Mouse (Mus musculus): ENCODE results near the gene Ssh3. TPM values are rescaled to one million over a fixed set of nuclear protein-coding genes. Genes with fewer than 3 reads are reported as not detected.

The Ssh3 gene
- polyA plus RNA-seq, 1 experiment = 0.24 TPM

GRCm38 (mm10) chr19:4234548-4234947 lies 34.4 kb downstream of the Ssh3 start:
- TF ChIP-seq GATA1 (IDR thresholded peaks at IDR 0.05; ENCODE audit: low read length) (no peak), TAL1 (IDR thresholded peaks at IDR 0.05; ENCODE audit: low read length) (no peak)
- peaks cover 4% of the 10 kb centered on the region; the same call in 1 of the 2 replicates for H3K27me3 ChIP-seq (ENCODE audit: control insufficient read depth)
- no peak overlapping the region for H3K4me3 ChIP-seq (replicated peaks)
- H3K4me1 ChIP-seq (ENCODE audit: control insufficient read depth) = peaks cover 35% of the 10 kb centered on the region
- H3K36me3 ChIP-seq (ENCODE audit: control insufficient read depth) = no peaks in the 10 kb centered on the region
- H3K9me3 ChIP-seq (ENCODE audit: control insufficient read depth, low read length) = no peaks in the 10 kb centered on the region

GRCm38 (mm10) chr19:4232651-4233050 lies 36.3 kb downstream of the Ssh3 start:
- Histone ChIP-seq H3K4me3 (replicated peaks) (peak overlapping the region; percentile 80), H3K9me3 (ENCODE audit: control insufficient read depth, low read length) (no peaks in the 10 kb centered on the region), H3K4me1 (ENCODE audit: control insufficient read depth) (peaks cover 43% of the 10 kb centered on the region), H3K36me3 (ENCODE audit: control insufficient read depth) (no peaks in the 10 kb centered on the region), H3K27me3 (ENCODE audit: control insufficient read depth) (peaks cover 10% of the 10 kb centered on the region)
- TF ChIP-seq TAL1 (IDR thresholded peaks at IDR 0.05; ENCODE audit: low read length) = no peak
- no peak for TF ChIP-seq GATA1 (IDR thresholded peaks at IDR 0.05; ENCODE audit: low read length)

- H3K4me1 ChIP-seq (ENCODE audit: control insufficient read depth) = peaks cover 43% of the 10 kb centered on the region
- peaks cover 15% of the 10 kb centered on the region for H3K27me3 ChIP-seq (ENCODE audit: control insufficient read depth)
- TF ChIP-seq GATA1 (IDR thresholded peaks at IDR 0.05; ENCODE audit: low read length) = no peak
- TF ChIP-seq TAL1 (IDR thresholded peaks at IDR 0.05; ENCODE audit: low read length) = no peak
- no peaks in the 10 kb centered on the region for H3K36me3 ChIP-seq (ENCODE audit: control insufficient read depth)
- H3K4me3 ChIP-seq (replicated peaks) = peak overlapping the region; percentile 80
- H3K9me3 ChIP-seq (ENCODE audit: control insufficient read depth, low read length) = no peaks in the 10 kb centered on the region
These were observed 36.8 kb downstream of the Ssh3 start for GRCm38 (mm10) chr19:4232186-4232572.

GRCm38 (mm10) chr19:4231253-4232185 lies 37.5 kb downstream of the Ssh3 start, which contains the start of gene Pold4:
TSS of gene Pold4 (plus strand) at chr19:4231899.
- H3K27me3 ChIP-seq (ENCODE audit: control insufficient read depth) = peaks cover 22% of the 10 kb centered on the region
- H3K4me1 ChIP-seq (ENCODE audit: control insufficient read depth) = peaks cover 43% of the 10 kb centered on the region
- H3K9me3 ChIP-seq (ENCODE audit: control insufficient read depth, low read length) = no peaks in the 10 kb centered on the region
- TF ChIP-seq GATA1 (IDR thresholded peaks at IDR 0.05; ENCODE audit: low read length) = no peak
- no peak for TF ChIP-seq TAL1 (IDR thresholded peaks at IDR 0.05; ENCODE audit: low read length)
- H3K36me3 ChIP-seq (ENCODE audit: control insufficient read depth) = no peaks in the 10 kb centered on the region
- H3K4me3 ChIP-seq (replicated peaks) = peak within 1 kb of the TSS; percentile 80

- H3K4me3 ChIP-seq (replicated peaks) = no peak overlapping the region
- no peaks in the 10 kb centered on the region for H3K36me3 ChIP-seq (ENCODE audit: control insufficient read depth)
- no peaks in the 10 kb centered on the region for H3K9me3 ChIP-seq (ENCODE audit: control insufficient read depth, low read length)
- peaks cover 28% of the 10 kb centered on the region for H3K27me3 ChIP-seq (ENCODE audit: control insufficient read depth)
- peaks cover 43% of the 10 kb centered on the region for H3K4me1 ChIP-seq (ENCODE audit: control insufficient read depth)
- TF ChIP-seq GATA1 (IDR thresholded peaks at IDR 0.05; ENCODE audit: low read length) = no peak
These were observed 38.6 kb downstream of the Ssh3 start for GRCm38 (mm10) chr19:4230415-4230814.

- Histone ChIP-seq H3K4me1 (ENCODE audit: control insufficient read depth) (peaks cover 43% of the 10 kb centered on the region), H3K27me3 (ENCODE audit: control insufficient read depth) (peaks cover 32% of the 10 kb centered on the region), H3K36me3 (ENCODE audit: control insufficient read depth) (no peaks in the 10 kb centered on the region), H3K4me3 (replicated peaks) (no peak overlapping the region), H3K9me3 (ENCODE audit: control insufficient read depth, low read length) (no peaks in the 10 kb centered on the region)
- TF ChIP-seq TAL1 (IDR thresholded peaks at IDR 0.05; ENCODE audit: low read length) = no peak
- TF ChIP-seq GATA1 (IDR thresholded peaks at IDR 0.05; ENCODE audit: low read length) = no peak
These were observed 39.4 kb downstream of the Ssh3 start for GRCm38 (mm10) chr19:4229451-4230076.

GRCm38 (mm10) chr19:4228891-4229290 lies 40.1 kb downstream of the Ssh3 start:
- H3K27me3 ChIP-seq (ENCODE audit: control insufficient read depth) = peaks cover 33% of the 10 kb centered on the region
- no peak overlapping the region for H3K4me3 ChIP-seq (replicated peaks)
- TF ChIP-seq TAL1 (IDR thresholded peaks at IDR 0.05; ENCODE audit: low read length) (no peak), GATA1 (IDR thresholded peaks at IDR 0.05; ENCODE audit: low read length) (no peak)
- no peaks in the 10 kb centered on the region for H3K9me3 ChIP-seq (ENCODE audit: control insufficient read depth, low read length)
- H3K36me3 ChIP-seq (ENCODE audit: control insufficient read depth) = no peaks in the 10 kb centered on the region
- peaks cover 43% of the 10 kb centered on the region for H3K4me1 ChIP-seq (ENCODE audit: control insufficient read depth)

- H3K9me3 ChIP-seq (ENCODE audit: control insufficient read depth, low read length) = no peaks in the 10 kb centered on the region
- H3K4me3 ChIP-seq (replicated peaks) = no peak overlapping the region
- peaks cover 37% of the 10 kb centered on the region for H3K27me3 ChIP-seq (ENCODE audit: control insufficient read depth)
- peaks cover 45% of the 10 kb centered on the region for H3K4me1 ChIP-seq (ENCODE audit: control insufficient read depth)
- no peaks in the 10 kb centered on the region for H3K36me3 ChIP-seq (ENCODE audit: control insufficient read depth)
- TF ChIP-seq TAL1 (IDR thresholded peaks at IDR 0.05; ENCODE audit: low read length) = no peak
- no peak for TF ChIP-seq GATA1 (IDR thresholded peaks at IDR 0.05; ENCODE audit: low read length)
These were observed 40.9 kb downstream of the Ssh3 start for GRCm38 (mm10) chr19:4227894-4228678.
